Mouse (Mus musculus) 3134 (cell line): ENCODE results near the gene Taf5.

ENCODE experiments used
- DNase-seq: peaks from one replicate; pipeline ENCODE4 v3.0.0-alpha.2; 2011; ENCODE audit warnings: low spot score; ENCODE audit not compliant: insufficient read length; ENCODE audit errors: extremely low read depth

Gene Taf5

GRCm38 (mm10) chr19:47067096-47067882, at the start of gene Taf5:
Gene Taf5, plus strand, starts transcription at chr19:47067746.
- peak; percentile 96 for DNase-seq

GRCm38 (mm10) chr19:47017831-47018230, 49.7 kb upstream of the Taf5 start:
- DNase-seq, result no peak

GRCm38 (mm10) chr19:47018330-47018729, 49.2 kb upstream of the Taf5 start:
- no peak for DNase-seq

- DNase-seq, result no peak
These were observed 48.2 kb upstream of the Taf5 start for GRCm38 (mm10) chr19:47019326-47019725.

- DNase-seq, result no peak
These were observed 44.8 kb upstream of the Taf5 start for GRCm38 (mm10) chr19:47022709-47023108.

- DNase-seq, result no peak
These were observed 44.0 kb upstream of the Taf5 start for GRCm38 (mm10) chr19:47023546-47023945.

- DNase-seq, result peak; percentile 49
These were observed 42.6 kb upstream of the Taf5 start for GRCm38 (mm10) chr19:47024954-47025353.

GRCm38 (mm10) chr19:47026513-47026912, 41.0 kb upstream of the Taf5 start:
- no peak for DNase-seq

- DNase-seq, result no peak
These were observed 37.8 kb upstream of the Taf5 start for GRCm38 (mm10) chr19:47029796-47030195.

GRCm38 (mm10) chr19:47031770-47032169, 35.8 kb upstream of the Taf5 start:
- DNase-seq, result no peak

- no peak for DNase-seq
These were observed 32.6 kb upstream of the Taf5 start for GRCm38 (mm10) chr19:47034916-47035315.

GRCm38 (mm10) chr19:47036596-47036995, 30.9 kb upstream of the Taf5 start:
- no peak for DNase-seq

GRCm38 (mm10) chr19:47040720-47041473, 26.6 kb upstream of the Taf5 start:
- peak; percentile 30 for DNase-seq

- DNase-seq, result no peak
These were observed 23.9 kb upstream of the Taf5 start for GRCm38 (mm10) chr19:47043608-47044007.

- DNase-seq, result no peak
These were observed 21.2 kb upstream of the Taf5 start for GRCm38 (mm10) chr19:47046343-47046742.

GRCm38 (mm10) chr19:47047236-47047833, 20.2 kb upstream of the Taf5 start:
- DNase-seq, result no peak

- no peak for DNase-seq
These were observed 18.5 kb upstream of the Taf5 start for GRCm38 (mm10) chr19:47049061-47049460.

- no peak for DNase-seq
These were observed 17.7 kb upstream of the Taf5 start for GRCm38 (mm10) chr19:47049840-47050239.

- peak; percentile 74 for DNase-seq
These were observed 17.1 kb upstream of the Taf5 start, which contains the start of gene Pcgf6 for GRCm38 (mm10) chr19:47050271-47051032. Gene Pcgf6, minus strand, starts transcription at chr19:47050906.

GRCm38 (mm10) chr19:47052927-47053326, 14.6 kb upstream of the Taf5 start:
- no peak for DNase-seq

- no peak for DNase-seq
These were observed 14.1 kb upstream of the Taf5 start for GRCm38 (mm10) chr19:47053471-47053870.
